Mouse (Mus musculus): ENCODE data around the gene Bcl2.

GRCm38 (mm10) chr1:106629931-106630682, 84.0 kb downstream of the Bcl2 start:
- TF ChIP-seq POLR2A (IDR thresholded peaks at IDR 0.05; ENCODE audit: extremely low read depth, insufficient read depth, low read length) = no peak
- no peak for TF ChIP-seq CTCF (IDR thresholded peaks at IDR 0.05; ENCODE audit: extremely low read depth, insufficient read depth, low read length)
